Mouse (Mus musculus): ENCODE data around the gene Mobp.

Mobp gene

DNA sequence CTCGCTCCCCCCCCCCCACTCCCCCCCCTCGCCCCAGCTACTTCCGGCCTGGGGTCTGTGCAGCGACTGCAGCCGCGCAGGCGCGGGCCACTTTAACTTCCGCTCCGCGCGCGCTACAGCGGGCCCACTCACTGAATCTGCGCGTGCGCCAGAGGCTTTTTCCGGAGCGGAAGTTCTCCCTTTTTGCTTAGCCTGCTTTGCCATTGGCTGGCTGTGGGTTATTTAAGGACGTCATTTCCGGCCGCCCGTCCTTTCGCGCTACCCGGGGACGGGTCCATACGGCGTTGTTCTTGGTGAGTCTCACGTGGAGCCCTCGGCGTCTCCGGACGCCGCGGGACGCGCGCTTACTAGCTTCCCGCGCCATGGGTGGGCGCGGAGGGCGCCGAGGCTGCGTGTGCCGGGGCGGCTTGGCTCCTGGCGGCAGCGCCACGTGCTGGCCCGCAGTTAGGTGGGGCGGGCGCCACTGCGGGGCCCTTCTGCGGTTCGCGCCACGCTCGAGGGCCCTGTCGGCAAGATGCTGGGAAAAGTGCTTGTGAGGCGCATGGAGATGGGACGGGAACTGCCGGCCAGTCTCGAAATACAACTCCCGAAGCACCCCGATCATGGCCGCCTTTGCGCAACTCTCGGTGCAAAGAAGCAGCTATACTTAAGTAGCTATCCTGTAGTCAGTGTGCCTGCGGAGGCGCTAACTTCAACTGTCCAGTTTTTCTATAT is 21.8 kb upstream of the Mobp start, which contains the start of gene Rpsa:
TSS of gene Rpsa (plus strand) at position 152 of the 714 bp plus-strand sequence.
- POLR2A ChIA-PET, result interaction anchor here (0.6 to 19.0 kb wide), 145 partner anchors 0 to 1264 kb away, joined by 3 to 551 read pairs (median 4); partner anchors contain the start of genes Mobp (in 4 of the 4), Slc25a38 (in 4 of the 4), Csrnp1 (in 2 of the 4) and Gorasp1 (in 2 of the 4)
- CTCF ChIA-PET, result interaction anchor here in 2 of 4 experiments (0.5 to 0.9 kb wide), 4 partner anchors 13 to 169 kb away, joined by 3 to 11 read pairs (median 4); no protein-coding TSS in a partner anchor

DNA sequence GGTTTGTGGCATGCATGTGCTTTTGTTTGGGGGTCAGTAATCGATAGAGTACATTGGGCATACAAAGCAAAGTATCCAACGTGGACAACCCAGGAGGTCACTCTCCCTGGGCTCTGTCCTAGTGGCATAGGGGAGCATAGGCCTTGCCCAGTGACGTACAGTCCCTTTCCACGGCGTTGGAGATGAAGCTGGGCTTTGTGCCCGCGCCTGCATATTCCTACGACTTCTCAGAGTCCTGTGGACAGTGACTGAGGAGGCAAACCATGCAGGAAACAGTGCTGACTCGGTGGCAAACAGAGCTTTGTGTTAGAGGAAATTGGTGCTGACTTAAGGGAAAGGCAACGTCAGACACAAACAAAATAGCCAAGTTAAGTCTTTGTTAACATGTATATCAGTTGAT is 20.2 kb upstream of the Mobp start:
- ChIA-PET CTCF (interaction anchor here in 1 of 4 experiments (1.8 kb wide), 1 partner anchor 19 kb away, joined by 5 read pairs; the partner anchor contains the start of gene Slc25a38), POLR2A (interaction anchor here (0.5 to 16.6 kb wide), 42 partner anchors 11 to 806 kb away, joined by 3 to 551 read pairs (median 5); partner anchors contain the start of genes Mobp (in 3 of the 4), Slc25a38 (in 3 of the 4), Ccr8 (in 1 of the 4) and Csrnp1 (in 1 of the 4))

DNA sequence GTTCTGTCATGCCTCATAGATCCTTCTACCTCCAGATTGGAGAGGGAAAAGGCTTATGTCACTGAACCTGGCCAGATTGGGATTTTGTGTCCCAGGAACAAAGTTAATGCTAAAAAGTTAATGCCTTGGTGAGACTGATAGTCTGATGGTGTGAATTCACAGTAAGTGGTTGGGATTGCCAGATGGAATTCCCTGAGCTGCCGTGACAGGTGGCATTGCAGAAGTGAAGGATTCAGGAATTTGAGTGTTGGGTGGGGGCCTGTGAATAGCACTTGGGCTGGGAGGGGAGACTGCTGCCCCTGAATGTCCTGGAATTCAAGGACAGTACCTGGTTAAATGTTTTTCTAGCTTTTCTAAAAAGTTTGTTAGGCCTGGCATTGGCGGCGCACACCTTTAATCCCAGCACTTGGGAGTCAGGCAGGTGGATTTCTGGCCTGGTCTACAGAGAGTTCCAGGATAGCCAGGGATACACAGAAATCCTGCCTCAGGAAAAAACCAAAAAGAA is 17.7 kb upstream of the Mobp start:
- POLR2A ChIA-PET, result interaction anchor here (0.7 to 16.6 kb wide), 33 partner anchors 9 to 442 kb away, joined by 3 to 551 read pairs (median 6); partner anchors contain the start of genes Mobp (in 3 of the 4), Slc25a38 (in 3 of the 4), Csrnp1 (in 1 of the 4) and Rpl14 (in 1 of the 4)

DNA sequence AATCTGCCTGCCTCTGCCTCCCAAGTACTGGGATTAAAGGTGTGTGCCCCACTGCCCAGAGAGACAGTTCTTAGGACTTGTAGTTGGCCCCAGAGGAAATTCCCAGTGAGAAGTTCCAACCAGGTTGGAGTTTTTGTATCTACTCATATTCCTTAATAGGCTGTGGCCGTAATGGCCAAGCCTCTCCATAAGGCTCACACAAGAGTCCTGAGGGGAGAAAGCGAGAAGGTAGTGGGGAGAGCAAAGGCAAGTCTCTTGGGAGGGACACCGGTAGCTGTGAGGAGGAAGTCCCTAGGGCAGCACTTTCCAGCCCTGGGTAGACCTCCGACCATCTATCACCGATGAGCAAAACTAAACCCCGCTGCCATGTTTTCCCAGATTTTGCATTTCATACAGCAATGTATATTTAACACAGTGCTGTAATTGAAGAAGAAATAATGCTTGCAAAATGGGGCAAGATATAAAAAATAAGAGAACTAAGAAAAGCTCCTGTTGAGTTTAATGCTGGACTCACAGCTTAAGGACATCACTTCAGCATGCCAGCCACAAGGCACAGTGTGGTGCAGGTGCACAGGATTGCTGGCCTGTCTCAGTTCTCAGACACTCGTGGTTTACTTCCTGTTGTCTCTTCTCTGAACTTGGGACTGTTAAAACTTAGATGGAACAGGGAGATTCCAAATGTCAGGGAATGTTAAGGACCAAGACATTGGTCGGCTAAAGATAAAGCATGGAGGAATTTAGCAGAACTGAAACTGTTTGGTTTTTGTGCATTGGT is 16.3 kb upstream of the Mobp start:
- ChIA-PET POLR2A (interaction anchor here (0.6 to 16.6 kb wide), 52 partner anchors 9 to 802 kb away, joined by 3 to 551 read pairs (median 4); partner anchors contain the start of genes Mobp (in 4 of the 4), Slc25a38 (in 2 of the 4) and Xirp1 (in 1 of the 4)), CTCF (interaction anchor here in 2 of 4 experiments (0.6 to 1.0 kb wide), 2 partner anchors 35 to 437 kb away, joined by 3 read pairs; no protein-coding TSS in a partner anchor)

More for the DNA sequence above, 17.7 kb upstream of the Mobp start:
- CTCF ChIA-PET, result no interaction called here

DNA sequence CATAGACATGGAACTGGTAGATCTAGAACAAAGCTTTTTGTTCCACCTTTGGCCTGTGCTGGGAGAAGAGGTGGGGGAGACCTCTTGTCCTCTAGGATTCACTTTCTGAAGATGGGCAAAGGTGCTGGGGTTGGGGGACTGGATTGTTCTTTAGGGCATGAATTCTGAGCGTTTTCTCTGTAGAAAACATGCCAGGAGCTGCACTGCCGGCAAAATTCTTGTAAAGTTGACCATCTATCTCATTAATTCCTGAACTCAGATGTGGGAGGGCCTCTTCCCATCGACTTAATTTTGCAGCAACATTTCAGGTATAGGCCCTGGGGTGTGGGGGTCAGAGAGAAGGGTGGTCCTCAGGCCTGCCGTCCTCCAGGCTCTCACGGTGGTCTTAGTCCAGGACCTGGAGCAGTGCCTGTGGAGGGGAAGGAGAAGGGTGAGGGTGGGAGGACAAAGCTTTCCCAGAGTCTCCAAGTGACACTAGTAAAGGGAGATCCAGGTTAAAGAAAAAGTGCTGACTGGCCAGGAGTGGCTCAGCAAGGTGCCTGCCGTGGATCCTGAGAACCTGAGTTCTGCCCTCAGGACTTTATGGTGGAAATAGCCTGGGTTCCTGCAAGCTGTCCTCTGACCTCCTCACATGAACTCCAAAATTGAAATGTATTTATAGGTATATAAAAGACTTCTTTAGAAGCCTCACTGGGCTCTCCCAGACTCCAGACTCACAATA is 15.6 kb upstream of the Mobp start:
- ChIA-PET CTCF (interaction anchor here in 2 of 4 experiments (1.0 to 1.1 kb wide), 2 partner anchors 34 to 37 kb away, joined by 3 to 5 read pairs; no protein-coding TSS in a partner anchor), POLR2A (interaction anchor here (0.7 to 16.6 kb wide), 56 partner anchors 8 to 801 kb away, joined by 3 to 551 read pairs (median 4); partner anchors contain the start of genes Mobp (in 4 of the 4), Slc25a38 (in 2 of the 4) and Xirp1 (in 1 of the 4))

DNA sequence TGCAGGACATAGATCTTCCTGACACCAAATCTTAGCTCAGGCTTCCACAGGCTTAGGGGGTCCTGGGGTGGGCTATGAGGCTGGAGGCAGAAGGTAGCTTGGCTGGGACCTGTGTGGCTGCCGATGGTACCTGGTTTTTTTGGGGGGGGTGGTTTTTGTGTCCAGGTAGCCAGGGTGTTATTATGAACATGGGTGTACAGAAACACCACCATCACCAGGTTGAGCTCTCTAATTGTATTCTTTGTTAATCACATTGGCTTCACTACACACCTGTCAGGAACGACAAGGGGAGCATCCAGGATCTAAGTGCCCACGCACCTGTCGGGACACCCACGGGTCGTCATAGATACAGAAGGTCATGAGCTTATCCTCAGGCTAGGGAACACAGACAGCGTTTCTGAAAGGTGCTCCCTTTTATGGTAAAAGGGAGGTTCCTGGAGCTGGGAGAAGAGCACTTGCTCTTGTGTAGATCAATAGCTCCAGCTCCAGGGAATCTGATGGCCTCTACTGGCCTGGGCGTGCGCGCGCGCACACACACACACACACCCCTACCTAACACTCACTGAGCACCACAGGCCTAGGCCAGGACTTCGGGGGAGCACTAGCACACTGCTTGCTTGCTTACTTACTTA is 14.9 kb upstream of the Mobp start:
- ChIA-PET POLR2A (interaction anchor here (0.5 to 16.6 kb wide), 49 partner anchors 8 to 800 kb away, joined by 3 to 551 read pairs (median 4); partner anchors contain the start of genes Mobp (in 4 of the 4), Slc25a38 (in 3 of the 4), Rpsa (in 1 of the 4) and Xirp1 (in 1 of the 4)), CTCF (interaction anchor here in 2 of 4 experiments (0.7 to 1.1 kb wide), 4 partner anchors 37 to 330 kb away, joined by 3 to 5 read pairs (median 3); no protein-coding TSS in a partner anchor)

DNA sequence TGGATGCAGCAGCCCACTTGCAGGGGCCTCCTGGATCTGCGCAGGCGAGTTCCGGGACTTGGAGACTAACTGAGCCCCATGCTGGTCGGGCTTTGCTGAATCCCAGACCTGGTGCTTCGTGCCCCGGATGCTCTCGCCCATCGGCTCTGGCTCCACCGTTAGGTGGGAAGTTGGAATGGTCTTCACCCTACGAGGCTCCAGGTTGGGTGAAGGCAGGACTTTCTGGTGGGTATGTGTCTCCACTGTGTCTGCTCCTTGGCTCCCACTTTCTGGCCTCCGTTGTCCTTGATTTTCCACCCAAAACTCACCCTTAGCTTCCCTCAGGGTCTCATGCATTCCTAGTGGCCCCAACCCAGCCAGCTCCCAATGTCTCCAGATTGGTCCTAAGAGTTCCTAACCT is 14.1 kb upstream of the Mobp start:
- CTCF ChIA-PET, result interaction anchor here in 2 of 4 experiments (0.7 to 1.1 kb wide), 3 partner anchors 36 to 195 kb away, joined by 3 to 5 read pairs (median 3); no protein-coding TSS in a partner anchor
- POLR2A ChIA-PET, result interaction anchor here (0.5 to 16.6 kb wide), 35 partner anchors 9 to 1651 kb away, joined by 3 to 551 read pairs (median 6); partner anchors contain the start of genes Mobp (in 4 of the 4), Slc25a38 (in 3 of the 4) and Rpsa (in 1 of the 4)

DNA sequence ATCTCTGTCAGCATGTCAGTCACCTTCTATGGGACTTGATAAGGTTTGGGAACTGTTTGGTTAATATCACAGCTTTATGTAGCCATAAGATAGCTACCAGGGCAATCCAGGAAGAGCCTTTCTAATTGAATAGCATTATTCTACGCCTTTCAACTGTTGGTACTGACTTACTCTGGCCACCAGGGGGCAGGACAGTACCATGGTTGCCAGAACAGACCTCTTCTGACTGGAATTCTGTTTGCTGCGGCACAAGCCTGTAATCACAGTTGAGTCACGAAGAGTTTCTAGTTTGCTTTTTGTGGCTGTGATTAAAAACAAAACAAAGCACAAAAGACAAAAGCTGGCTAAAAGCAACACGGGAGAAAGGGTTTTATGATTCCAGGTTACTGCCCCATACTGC is 8.9 kb upstream of the Mobp start:
- ChIA-PET CTCF (interaction anchor here (0.5 to 3.9 kb wide), 25 partner anchors 9 to 361 kb away, joined by 3 to 36 read pairs (median 4); partner anchors contain the start of gene Mobp (in 2 of the 4)), POLR2A (interaction anchor here (0.6 to 18.8 kb wide), 15 partner anchors 9 to 222 kb away, joined by 3 to 452 read pairs (median 3); partner anchors contain the start of genes Mobp (in 3 of the 4) and Rpsa (in 1 of the 4))

DNA sequence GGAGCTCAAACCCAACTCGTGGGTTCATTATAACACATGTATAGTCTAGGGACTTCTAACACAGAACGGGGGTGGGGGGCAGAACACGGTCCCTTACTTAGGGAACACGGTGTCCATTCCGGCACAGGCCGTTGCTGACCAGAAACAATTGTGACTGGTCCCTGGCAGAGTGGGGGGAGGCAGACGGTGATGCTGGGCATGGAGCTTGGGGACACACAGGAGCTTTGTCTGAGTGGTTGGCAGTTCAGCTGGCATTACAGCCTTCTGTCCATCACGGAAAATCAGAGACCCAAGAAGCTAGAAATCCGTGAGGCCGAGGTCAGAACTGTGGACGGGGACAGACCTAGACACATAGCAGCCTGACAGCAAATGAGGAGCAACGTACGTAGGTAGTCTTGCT is 5.0 kb upstream of the Mobp start:
- POLR2A ChIA-PET, result interaction anchor here (0.6 to 18.8 kb wide), 7 partner anchors 10 to 772 kb away, joined by 3 to 452 read pairs (median 4); partner anchors contain the start of gene Rpsa (in 2 of the 4)

DNA sequence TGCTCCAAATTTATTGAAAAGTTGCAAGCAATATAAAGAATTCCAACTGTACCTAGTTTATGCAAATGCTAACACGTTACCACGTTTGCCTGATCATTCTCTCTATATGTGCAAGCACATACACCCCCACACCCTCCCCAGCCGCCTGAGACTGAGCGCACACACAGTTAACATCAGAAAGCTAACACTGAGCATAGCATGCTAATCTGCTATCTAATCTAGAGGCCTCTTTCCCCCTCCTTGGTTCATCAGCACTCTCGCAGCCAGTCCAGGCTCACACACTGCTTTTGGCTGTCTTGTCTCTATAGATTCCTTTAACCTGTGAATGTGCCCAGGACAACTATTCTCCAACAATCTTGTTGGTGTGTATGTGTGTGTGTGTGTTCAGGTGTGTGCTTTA is 1.6 kb downstream of the Mobp start:
- POLR2A ChIA-PET, result interaction anchor here in 3 of 4 experiments (0.5 to 18.8 kb wide), 17 partner anchors 9 to 420 kb away, joined by 3 to 452 read pairs (median 4); partner anchors contain the start of genes Rpsa (in 3 of the 3), Rpl14 (in 1 of the 3) and Slc25a38 (in 1 of the 3)
- CTCF ChIA-PET, result interaction anchor here in 3 of 4 experiments (0.6 to 2.5 kb wide), 5 partner anchors 10 to 176 kb away, joined by 3 to 12 read pairs (median 5); no protein-coding TSS in a partner anchor

More for the DNA sequence above, 5.0 kb upstream of the Mobp start:
- CTCF ChIA-PET, result interaction anchor here in 3 of 4 experiments (0.5 to 1.0 kb wide), 3 partner anchors 27 to 62 kb away, joined by 3 to 4 read pairs (median 3); no protein-coding TSS in a partner anchor

DNA sequence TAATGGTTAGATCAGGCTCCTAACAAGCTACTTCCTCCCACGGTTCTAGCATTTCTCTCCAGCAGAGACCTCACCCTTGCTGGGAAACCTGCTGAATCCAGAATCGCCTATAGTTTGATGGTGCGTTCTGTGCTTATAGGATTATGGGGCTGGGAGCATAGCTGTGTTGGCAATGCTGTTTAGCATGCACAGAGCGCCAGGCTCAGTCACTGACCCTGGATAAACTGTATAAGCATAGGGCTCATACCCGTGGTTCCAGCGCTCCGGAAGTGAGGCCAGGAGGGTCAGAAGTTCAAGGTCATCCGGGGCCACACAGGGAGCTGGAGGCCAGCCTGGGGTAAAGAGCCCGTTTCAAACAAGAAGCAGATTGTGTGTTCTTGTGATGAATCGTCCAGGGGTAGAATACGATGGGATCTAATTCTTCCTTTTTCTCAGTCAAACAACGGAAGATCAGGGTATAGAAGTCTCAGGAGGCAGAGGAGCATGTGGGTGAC is 2.4 kb downstream of the Mobp start:
- CTCF ChIA-PET, result interaction anchor here (0.5 to 2.5 kb wide), 8 partner anchors 11 to 505 kb away, joined by 3 to 12 read pairs (median 5); no protein-coding TSS in a partner anchor
- POLR2A ChIA-PET, result interaction anchor here (0.5 to 18.8 kb wide), 28 partner anchors 10 to 420 kb away, joined by 3 to 452 read pairs (median 4); partner anchors contain the start of genes Rpsa (in 4 of the 4), Csrnp1 (in 1 of the 4), Rpl14 (in 1 of the 4) and Slc25a38 (in 1 of the 4)

DNA sequence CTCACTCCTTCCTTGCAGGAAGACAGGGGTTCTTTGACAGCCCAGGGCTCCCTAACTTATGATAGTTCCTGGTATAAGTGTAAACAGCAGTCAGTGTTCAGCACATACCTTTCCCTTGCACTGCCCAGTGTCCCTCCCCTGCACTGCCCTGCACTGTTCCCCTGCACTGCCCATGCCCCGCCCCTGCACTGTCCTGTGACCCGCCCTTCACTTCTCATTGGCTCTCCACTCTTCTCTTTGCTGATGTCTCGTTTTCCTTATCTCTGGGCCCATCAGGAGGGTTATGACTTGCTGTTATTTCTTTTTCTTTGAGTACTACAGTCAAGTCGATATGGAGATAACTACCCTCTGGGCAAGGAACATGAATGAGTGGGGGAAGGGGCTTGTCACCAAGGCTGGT is 8.5 kb downstream of the Mobp start:
- CTCF ChIA-PET, result no interaction called here
- POLR2A ChIA-PET, result interaction anchor here in 2 of 4 experiments (0.9 to 18.8 kb wide), 2 partner anchors 9 to 27 kb away, joined by 3 to 452 read pairs; partner anchors contain the start of genes Mobp (in 1 of the 2) and Rpsa (in 1 of the 2)

DNA sequence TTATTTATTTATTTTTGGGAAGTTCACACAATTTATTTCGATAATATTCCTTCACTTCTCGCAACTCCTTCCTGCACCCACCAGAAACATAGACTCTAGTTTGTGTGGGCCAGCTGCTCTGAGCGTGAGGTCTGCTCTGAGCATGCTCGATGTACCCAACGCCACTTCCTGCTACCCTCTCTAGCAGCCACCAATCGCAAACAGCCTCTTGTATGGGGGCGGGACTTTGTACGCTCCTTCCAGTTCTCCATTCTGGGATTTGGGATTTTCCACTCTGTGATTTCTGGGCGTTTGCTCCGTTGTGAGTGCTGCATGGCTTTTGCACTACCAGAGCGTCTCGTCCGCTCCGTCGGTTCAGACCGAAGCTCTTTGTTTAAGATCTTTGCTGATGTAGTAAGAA is 14.4 kb downstream of the Mobp start:
- POLR2A ChIA-PET, result interaction anchor here in 3 of 4 experiments (0.7 to 4.6 kb wide), 20 partner anchors 8 to 37 kb away, joined by 3 to 35 read pairs (median 6); partner anchors contain the start of genes Mobp (in 2 of the 3) and Rpsa (in 2 of the 3)
- CTCF ChIA-PET, result interaction anchor here in 3 of 4 experiments (0.6 to 1.2 kb wide), 5 partner anchors 14 to 99 kb away, joined by 3 to 6 read pairs (median 3); partner anchors contain the start of gene Mobp (in 1 of the 3)

DNA sequence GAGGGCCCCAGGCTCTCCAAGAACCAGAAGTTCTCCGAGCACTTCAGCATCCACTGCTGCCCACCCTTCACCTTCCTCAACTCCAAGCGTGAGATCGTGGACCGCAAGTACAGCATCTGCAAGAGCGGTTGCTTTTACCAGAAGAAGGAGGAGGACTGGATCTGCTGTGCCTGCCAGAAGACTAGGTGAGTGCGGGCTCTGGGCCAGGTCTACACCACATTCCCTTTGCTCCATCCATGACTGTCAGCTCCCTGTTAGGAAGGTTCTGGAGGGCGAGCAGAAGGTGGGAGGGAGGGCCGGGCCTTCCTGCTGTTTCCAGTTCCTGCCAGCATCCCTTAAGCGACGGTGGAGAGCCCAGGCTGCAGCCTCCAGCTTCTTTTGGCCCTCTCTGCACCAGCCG is 18.3 kb downstream of the Mobp start:
- ChIA-PET CTCF (interaction anchor here (0.6 to 1.5 kb wide), 6 partner anchors 18 to 791 kb away, joined by 3 to 6 read pairs (median 3); partner anchors contain the start of gene Mobp (in 1 of the 4)), POLR2A (interaction anchor here (0.5 to 19.8 kb wide), 15 partner anchors 12 to 584 kb away, joined by 3 to 257 read pairs (median 5); partner anchors contain the start of genes Mobp (in 2 of the 4) and Rpsa (in 2 of the 4))

DNA sequence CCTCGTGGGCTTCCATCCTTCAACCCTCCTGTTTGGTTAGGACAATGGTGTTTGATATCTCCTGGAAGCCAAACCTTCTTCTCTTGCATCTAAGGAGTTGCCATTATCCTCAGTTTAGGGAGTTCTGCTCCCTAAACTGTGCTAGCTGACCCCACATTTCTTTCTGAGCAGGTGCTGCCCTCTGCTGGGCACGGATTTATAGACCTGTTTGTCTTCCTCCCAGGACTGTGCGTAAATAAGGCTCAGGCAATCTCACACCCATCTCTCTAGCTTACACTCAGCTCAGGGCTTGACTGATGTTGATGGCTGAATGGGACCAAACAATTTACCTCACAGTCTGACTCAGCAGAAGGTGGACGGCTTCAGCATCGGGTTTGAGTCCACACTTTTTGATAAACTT is 21.8 kb downstream of the Mobp start:
- ChIA-PET CTCF (interaction anchor here (0.6 to 3.2 kb wide), 32 partner anchors 10 to 128 kb away, joined by 3 to 36 read pairs (median 5); partner anchors contain the start of genes Mobp (in 2 of the 4) and Slc25a38 (in 1 of the 4)), POLR2A (interaction anchor here (0.7 to 19.8 kb wide), 18 partner anchors 8 to 61 kb away, joined by 3 to 257 read pairs (median 6); partner anchors contain the start of genes Mobp (in 2 of the 4), Rpsa (in 2 of the 4) and Slc25a38 (in 1 of the 4))

Measured in embryonic stem cell, embryonic (primary cell).